Mouse (Mus musculus): ENCODE measurements at regions not wholly inside any gene's neighbourhood (a gene's known extent, or its start where the extent isn't known, plus 50 kb on each side); places are given as distances from the start of the nearest gene placed in this dataset.
A peak's percentile ranks its signal among the peaks of the same experiment; 100 is the strongest.

DNA sequence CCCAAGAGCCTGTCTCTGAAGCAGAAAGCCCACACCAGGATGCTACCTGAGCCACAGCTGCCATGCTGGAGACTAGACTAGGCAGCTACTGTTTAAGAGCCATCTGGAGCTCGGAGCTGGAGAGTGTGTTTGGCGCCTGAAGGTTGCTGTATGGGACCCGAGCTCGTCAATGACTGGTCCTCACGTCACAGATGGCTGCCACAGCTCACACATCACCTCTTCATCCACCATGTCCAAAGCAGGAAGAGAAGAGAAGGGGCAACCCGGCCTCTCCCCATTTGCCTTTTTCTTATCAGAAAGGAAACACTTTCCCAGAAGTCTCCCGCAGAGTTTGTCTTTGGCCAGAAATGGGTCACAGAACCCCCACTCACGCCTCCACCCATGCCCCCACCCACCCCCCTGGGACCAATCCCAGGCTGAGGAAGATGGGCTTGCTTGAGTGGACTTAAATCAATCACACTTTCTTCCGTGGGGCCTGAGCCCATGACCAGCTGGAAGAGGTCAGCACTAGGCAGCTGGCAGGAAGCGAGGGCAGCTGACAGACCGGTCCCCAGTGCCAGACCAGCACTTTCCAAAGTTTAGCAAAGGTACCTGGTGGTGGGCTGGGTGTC lies 53.5 kb upstream of the Ptpn1 start:
- DNase-seq, result no peak

DNA sequence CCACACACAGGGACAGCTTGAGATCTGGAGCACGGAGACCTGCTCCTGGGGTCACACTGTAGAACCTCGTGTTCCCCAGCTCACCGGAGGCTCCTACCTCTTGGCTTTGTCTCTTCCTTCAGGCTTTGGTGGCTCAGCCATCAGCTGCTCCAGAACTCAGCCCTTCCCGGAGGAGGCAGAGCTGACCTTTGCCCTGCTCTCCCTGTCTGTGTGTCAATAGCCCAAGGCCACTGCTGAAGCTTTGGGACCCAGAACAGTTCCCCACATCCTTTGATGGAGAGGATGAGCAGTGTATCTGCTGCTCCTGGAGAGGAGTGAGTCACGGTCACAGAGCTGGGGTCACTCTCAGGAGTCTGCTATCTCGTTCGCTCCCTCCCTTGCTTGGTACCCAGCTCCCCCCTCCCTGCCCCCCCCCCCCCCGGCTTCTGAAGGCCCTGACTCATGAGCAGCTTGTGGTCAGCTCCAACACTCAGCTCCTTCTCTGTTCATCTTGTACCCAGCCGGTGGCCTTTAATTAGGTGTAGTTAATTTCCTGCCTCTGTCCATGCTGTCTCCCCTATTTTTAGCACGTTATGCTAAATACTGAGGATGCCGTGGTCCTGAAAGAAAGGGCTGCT lies 54.5 kb upstream of the Ptpn1 start:
- DNase-seq, result no peak

DNA sequence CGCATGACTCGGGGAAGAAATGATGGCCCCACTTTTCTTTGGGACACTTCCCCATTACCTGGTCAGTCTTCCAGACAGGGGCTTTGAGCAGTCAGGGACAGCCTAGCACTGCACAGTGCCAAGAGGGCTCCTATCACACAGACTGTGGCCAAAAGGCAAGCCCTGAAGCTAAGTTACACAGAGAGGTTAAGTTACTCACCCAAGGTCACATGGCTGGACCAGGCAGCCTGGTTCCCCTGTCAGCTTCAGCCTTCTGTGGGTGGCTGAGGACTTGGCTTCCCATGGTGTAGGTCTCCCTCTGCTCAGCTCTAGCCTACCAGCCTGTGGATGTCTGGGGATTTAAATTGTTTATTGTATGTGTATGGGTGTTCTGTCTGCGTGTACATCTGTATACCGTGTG lies 59.4 kb upstream of the Ptpn1 start:
- no peak for DNase-seq

- no peak for DNase-seq
Observed at GRCm38 (mm10) chr2:167870153-167870552, 61.7 kb upstream of the Ptpn1 start.

DNA sequence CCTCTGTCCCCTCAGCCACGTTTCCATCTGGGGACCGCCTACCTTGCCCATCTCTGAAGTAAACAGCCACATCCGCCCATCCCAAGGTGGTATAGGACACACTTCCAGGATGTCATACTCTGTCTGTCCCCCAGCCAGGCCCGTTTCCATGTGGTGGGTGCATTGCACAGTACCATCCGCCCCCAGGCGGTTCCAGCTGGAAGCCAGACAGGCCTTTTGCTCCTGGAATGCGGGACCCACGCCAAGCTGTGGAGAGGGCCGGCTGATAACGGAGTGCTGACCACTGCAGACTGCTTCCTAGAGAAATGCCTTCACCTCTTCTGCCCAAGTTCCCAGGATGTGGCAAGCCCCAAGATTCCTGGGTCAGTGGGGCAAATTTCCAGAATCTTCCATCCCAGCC lies 65.1 kb upstream of the Ptpn1 start:
- DNase-seq, result peak; percentile 86

DNA sequence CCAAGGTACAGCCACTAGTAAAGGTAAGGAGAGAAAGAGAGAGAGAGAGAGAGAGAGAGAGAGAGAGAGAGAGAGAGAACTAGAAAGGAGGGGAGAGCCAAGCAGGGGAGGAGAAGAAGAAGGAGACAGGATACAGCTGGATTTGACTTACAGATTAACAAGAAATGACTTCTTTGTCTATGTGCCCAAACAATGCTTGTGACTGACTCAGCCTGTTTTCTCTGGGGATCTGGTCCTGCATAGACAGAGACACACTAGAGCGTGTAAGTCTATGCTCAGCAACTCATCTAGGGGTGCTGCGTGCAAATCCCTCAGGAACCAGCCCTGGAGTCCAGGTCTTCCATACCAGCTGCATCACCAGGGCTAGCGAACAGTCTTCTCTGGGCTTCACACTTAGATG lies 66.3 kb upstream of the Ptpn1 start:
- DNase-seq, result no peak

GRCm38 (mm10) chr2:167864672-167865071 lies 67.2 kb upstream of the Ptpn1 start:
- no peak for DNase-seq

DNA sequence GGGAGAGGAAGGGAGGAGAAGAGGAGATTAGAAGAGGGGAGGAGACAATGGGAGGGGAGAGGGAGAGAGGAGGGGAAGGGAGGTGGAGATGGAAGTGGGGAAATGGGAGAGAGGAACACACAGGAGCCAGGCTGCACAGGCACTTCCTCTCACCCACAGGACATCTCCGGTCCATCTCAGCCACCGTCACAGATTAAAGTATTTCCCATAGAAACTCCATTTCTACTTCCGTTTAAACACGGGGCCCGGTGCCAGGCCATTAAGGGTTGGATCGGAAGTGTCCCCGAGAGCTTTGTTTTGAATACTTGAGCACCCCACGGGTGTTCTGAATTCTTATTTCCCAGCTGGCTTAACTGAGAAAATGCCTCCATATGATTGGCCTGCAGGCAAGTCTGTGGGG lies 67.6 kb upstream of the Ptpn1 start:
- no peak for DNase-seq

GRCm38 (mm10) chr2:167863616-167864015 lies 68.2 kb upstream of the Ptpn1 start:
- DNase-seq, result no peak

GRCm38 (mm10) chr2:167861178-167861520 lies 70.7 kb upstream of the Ptpn1 start:
- peak; percentile 54 for DNase-seq

- peak; percentile 96 for DNase-seq
Observed at GRCm38 (mm10) chr2:167860457-167861177, 71.2 kb upstream of the Ptpn1 start.

DNA sequence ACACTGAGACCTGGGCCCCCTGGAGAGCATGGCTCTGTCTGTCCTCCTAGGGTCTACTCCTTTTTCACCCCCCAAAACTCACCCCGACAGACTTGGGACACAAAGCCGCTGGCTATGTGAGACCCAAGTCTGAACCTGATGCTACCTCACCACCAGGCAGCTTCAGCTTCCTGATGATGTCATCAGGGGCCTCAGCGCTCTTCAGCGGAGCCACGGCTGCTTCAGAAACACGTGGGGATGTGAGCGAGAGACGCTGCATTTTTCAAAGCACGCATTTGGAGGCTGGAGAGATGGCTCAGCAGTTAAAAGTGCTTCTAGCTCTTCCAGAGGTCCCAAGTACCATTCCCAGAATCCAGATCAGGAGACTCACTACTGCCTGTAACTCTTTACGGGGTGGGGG lies 72.3 kb upstream of the Ptpn1 start:
- no peak for DNase-seq

- DNase-seq, result no peak
Observed at GRCm38 (mm10) chr2:167858346-167858745, 73.5 kb upstream of the Ptpn1 start.

DNA sequence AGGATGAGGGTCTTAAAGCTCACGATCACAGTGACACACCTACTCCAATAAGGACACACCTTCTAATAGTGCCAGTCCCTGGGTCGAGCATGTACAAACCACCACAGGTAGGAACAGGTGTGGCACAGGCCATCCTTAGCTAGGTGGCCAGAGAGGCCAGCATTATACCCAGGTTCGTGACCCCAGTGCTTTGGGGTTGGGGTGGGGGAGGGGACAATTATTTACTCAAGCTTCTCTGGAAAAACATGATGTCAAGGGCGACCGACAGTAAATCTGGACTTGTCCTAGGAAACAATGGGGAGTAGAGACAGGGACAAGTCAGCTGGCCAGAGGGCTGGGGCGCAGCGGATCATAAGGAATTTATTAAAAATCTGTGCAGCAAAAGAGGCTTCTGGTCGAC lies 73.9 kb upstream of the Ptpn1 start:
- no peak for DNase-seq

GRCm38 (mm10) chr2:167856920-167857475 lies 74.9 kb upstream of the Ptpn1 start:
- no peak for DNase-seq

DNA sequence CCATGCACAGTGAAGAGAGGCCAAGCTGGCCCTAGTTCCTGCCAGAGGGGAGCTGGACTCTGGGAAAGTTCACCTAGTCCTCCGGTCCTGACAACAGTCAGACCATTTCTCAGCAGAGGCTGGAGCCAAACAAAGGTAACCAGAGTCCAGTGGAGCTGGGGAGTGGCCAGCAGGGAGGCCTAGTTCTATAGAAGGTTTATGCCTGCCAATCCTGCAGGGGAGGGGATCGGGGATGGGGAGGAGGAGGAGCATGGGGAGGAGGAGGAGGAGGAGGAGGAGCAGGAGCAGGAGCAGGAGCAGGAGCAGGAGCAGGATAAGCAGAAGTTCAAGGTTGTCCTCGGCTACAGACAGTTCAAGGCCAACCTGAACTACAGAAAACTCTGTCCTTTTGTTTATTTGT lies 75.8 kb upstream of the Ptpn1 start:
- DNase-seq, result no peak

- DNase-seq, result no peak
Observed at GRCm38 (mm10) chr2:167854060-167854459, 77.8 kb upstream of the Ptpn1 start.

GRCm38 (mm10) chr2:167853411-167853821 lies 78.4 kb upstream of the Ptpn1 start:
- peak; percentile 51 for DNase-seq

DNA sequence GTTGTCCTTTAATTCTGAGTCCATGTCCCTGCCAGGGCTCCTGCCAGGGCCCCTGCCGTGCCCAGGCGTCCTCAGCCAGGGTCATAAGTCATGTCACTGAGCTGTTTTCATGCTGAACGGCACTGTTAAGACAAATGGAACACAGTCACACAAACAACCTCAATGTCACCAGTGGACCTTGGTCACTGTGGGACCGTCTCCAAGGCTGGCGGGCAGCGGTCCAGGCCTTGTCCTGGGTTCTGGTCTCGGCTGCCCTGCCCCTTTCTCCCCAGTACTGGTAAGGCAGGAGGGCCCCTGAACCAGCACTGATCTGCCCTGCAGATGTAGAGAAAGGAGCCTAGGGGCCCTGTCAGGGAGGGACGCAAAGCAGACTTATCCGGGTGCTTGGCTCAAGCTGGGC lies 79.3 kb upstream of the Ptpn1 start:
- DNase-seq, result peak; percentile 95

DNA sequence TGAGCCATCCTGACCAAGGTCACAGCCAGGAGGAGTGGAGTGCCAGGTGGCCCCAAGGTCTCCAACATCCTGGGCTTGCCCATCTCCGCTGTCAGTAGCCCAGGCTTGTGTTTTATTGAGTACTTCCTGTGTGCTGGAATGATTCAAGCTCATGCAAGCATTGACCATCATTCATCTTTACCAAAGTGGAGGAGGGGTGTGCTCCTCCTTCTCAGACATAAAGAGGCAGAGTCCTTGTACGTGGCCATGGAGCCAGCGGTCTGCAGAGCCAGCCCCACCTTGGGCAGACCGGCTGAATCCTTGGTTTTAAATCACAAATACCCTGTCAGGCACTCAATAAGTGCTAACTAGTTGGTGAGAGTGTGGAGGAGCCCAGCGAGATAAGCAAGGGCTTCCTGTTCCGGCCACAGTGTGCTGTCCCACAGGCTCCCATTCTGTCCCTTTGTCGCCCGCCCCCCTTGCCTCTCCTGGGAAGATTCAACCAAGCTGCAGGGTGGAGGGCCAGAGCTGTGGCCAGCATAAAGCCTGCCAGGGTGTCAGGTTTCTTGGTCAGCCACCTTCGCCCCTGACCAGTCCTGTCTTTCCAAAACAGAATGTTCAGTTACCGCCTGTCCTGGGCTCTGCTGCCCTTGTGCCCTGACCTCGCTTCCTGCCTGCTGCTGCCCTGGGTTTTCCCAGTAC lies 80.5 kb upstream of the Ptpn1 start:
- DNase-seq, result peak; percentile 63

GRCm38 (mm10) chr2:167849999-167850552 lies 81.8 kb upstream of the Ptpn1 start:
- DNase-seq, result no peak
